Mouse (Mus musculus): ENCODE measurements around the gene Lztr1. TPM values are rescaled to one million over a fixed set of nuclear protein-coding genes. Genes with fewer than 3 reads are reported as not detected.

The Lztr1 gene
- polyA plus RNA-seq, 1 experiment: 242 TPM

DNA sequence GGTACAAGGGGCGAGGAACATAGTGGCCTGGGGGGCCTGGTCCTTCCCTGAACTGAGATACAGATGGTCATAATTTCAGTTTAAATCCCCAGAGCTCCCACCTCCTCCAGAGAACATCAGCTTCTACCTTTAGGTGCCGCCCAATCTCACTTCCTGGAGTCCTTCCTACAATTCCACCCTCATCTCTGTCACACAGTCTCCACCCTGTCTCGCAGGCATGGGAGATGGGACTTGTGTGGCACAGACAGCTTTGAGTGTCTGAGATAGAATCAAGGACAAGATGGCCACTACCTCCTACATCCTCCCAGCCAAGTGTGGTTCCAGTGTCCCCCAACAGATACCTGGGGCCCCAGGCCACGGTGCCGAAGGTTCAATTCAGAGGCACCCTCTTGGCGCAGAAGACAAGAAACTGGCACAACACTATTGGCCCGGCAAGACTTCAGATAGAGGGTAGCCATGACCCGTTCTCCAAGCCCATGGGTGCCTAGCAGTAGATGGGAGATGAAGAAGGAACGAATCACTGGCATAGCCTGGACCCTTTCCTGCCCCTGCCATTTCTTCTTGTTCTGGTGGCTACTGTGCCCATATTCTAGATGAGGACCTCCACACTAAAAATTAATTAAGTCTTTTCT lies 51.0 kb downstream of the Lztr1 start:
- no peak overlapping the region for H3K27ac ChIP-seq (ENCODE audit: insufficient read depth, low read length)
- no peak for TF ChIP-seq CTCF (IDR thresholded peaks at IDR 0.05; ENCODE audit: borderline replicate concordance, insufficient read depth, low read depth, low read length)
- TF ChIP-seq POLR2A (IDR thresholded peaks at IDR 0.05; ENCODE audit: borderline replicate concordance, insufficient read depth, low read length): no peak
- DNase-seq: no peak
- H3K4me1 ChIP-seq (ENCODE audit: control insufficient read depth, insufficient read depth, low read length): no peaks in the 10 kb centered on the region; the same call in 1 of the 2 replicates
- H3K4me3 ChIP-seq (replicated peaks; ENCODE audit: insufficient read depth, low read depth, low read length): no peak overlapping the region
- H3K27me3 ChIP-seq (ENCODE audit: control insufficient read depth, insufficient read depth, low read length): no peaks in the 10 kb centered on the region
- WGBS: 79% methylated on average over 9 of the region's 9 CpGs

DNA sequence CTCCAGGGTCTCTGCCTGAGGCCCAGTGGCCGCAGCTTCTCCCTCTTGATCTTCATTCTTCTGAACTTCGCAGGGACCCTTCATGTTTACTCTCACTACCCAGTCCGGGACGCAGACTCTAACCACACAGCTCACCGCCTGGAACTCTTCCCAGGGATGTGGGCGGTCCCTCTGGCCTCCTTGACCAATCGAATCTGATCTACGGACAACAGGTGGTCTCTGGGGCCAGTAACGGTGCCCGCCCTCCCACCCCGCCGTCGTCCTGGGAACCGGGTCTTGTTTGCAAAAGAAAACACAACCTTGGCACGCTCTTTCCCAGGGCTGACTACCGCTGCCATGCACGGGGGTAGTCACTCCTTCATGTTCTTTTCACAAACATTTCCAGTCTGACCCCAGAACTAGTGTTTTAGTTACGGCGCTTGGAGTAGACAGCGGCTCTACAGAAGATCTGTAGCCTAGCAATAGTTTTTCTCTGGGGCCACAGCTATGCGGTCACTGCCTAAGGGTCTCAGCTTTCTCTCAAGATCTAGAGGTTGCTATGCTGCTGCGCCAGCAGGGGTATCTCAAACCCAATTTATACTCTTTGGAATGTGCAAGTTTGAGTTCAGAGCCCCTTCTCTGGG lies 52.8 kb downstream of the Lztr1 start, which contains the start of gene Lrrc74b:
Gene Lrrc74b, minus strand, starts transcription at position 120 of the 623 bp plus-strand sequence.
- Histone ChIP-seq H3K4me1 (ENCODE audit: control insufficient read depth, insufficient read depth, low read length) (no peaks in the 10 kb centered on the region; the same call in 1 of the 2 replicates), H3K4me3 (replicated peaks; ENCODE audit: insufficient read depth, low read depth, low read length) (no peak within 1 kb of the TSS), H3K27me3 (ENCODE audit: control insufficient read depth, insufficient read depth, low read length) (no peaks in the 10 kb centered on the region), H3K27ac (ENCODE audit: insufficient read depth, low read length) (no peak within 1 kb of the TSS)
- no peak for TF ChIP-seq CTCF (IDR thresholded peaks at IDR 0.05; ENCODE audit: borderline replicate concordance, insufficient read depth, low read depth, low read length)
- no peak for TF ChIP-seq POLR2A (IDR thresholded peaks at IDR 0.05; ENCODE audit: borderline replicate concordance, insufficient read depth, low read length)
- 3% methylated on average over 22 of the region's 22 CpGs for WGBS
- peak in 1 of 2 experiments; percentile 40 for DNase-seq

DNA sequence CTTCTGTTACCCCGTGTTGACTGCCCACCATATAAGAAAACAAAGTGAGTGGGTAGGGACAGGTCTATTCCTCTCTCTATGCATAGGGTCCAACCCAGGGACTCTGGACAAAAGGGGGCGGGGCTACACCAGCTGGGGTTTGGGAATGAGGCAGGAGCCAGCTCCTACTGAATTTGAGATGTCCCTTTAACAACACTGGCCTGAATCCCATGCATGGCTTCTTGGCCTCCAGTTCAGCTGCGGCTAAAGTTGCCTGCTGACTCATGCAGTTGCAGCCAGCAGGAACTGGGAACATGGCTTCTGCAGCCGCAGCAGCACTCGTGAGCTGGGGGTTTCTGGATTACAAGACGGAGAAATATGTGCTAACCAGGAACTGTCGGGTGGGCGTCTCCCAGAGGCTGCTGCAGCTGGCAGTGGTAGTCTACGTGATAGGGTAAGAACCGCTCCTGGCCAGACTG lies 53.3 kb downstream of the Lztr1 start, which contains the start of gene P2rx6:
Gene P2rx6, plus strand, starts transcription at position 135 of the 458 bp plus-strand sequence.
- 7% methylated on average over 10 of the region's 10 CpGs for WGBS

DNA sequence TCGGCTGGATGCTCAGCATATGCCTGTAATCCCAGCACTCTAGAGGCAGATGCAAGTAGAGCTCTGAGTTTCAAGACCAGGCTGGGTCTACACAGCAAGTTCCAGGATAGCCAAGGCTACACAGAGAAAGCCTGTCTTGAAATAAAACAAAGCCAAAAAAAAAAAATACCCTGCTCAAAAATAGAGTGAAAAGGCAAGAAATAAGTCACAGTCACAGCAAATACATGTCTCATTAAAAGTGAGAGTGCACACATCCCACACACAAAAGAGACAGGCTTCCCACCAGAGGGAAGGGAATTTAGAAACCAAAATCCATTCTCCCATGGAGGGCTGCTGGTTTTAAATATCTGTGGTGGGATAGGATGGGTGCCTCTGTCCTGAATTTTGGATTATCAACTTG lies 55.1 kb downstream of the Lztr1 start:
- Histone ChIP-seq H3K4me3 (replicated peaks; ENCODE audit: insufficient read depth, low read depth, low read length) (no peak overlapping the region), H3K27me3 (ENCODE audit: control insufficient read depth, insufficient read depth, low read length) (no peaks in the 10 kb centered on the region), H3K4me1 (ENCODE audit: control insufficient read depth, insufficient read depth, low read length) (no peaks in the 10 kb centered on the region; the same call in 1 of the 2 replicates), H3K27ac (ENCODE audit: insufficient read depth, low read length) (no peak overlapping the region)
- TF ChIP-seq CTCF (IDR thresholded peaks at IDR 0.05; ENCODE audit: borderline replicate concordance, insufficient read depth, low read depth, low read length): no peak
- no peak for TF ChIP-seq POLR2A (IDR thresholded peaks at IDR 0.05; ENCODE audit: borderline replicate concordance, insufficient read depth, low read length)
- WGBS: 4% methylated on average over 1 of the region's 1 CpGs
- DNase-seq: no peak

More for the DNA sequence above, 53.3 kb downstream of the Lztr1 start, which contains the start of gene P2rx6:
- no peak within 1 kb of the TSS for H3K27ac ChIP-seq (ENCODE audit: insufficient read depth, low read length)
- H3K4me3 ChIP-seq (replicated peaks; ENCODE audit: insufficient read depth, low read depth, low read length): no peak within 1 kb of the TSS
- H3K4me1 ChIP-seq (ENCODE audit: control insufficient read depth, insufficient read depth, low read length): no peaks in the 10 kb centered on the region; the same call in 1 of the 2 replicates
- no peaks in the 10 kb centered on the region for H3K27me3 ChIP-seq (ENCODE audit: control insufficient read depth, insufficient read depth, low read length)
- no peak for DNase-seq
- TF ChIP-seq POLR2A (IDR thresholded peaks at IDR 0.05; ENCODE audit: borderline replicate concordance, insufficient read depth, low read length): no peak
- TF ChIP-seq CTCF (IDR thresholded peaks at IDR 0.05; ENCODE audit: borderline replicate concordance, insufficient read depth, low read depth, low read length): no peak

DNA sequence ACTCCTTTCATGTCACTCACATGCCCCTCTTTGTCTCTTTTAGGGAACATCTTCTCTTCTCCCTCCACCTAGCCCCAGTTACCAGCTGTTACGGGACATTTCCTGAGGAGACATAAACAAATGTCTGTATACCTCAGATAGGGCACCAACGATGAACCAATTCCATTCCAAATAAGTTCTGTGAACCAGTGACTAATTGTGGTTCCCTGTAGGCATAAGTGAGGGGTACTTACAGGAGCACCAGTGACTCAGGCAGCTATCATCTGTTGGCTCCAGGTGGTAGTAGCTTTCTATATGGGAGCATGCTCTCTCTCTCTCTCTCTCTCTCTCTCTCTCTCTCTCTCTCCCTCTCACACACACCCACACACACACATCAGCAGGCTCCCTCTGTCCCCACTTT lies 55.7 kb downstream of the Lztr1 start:
- H3K4me1 ChIP-seq (ENCODE audit: control insufficient read depth, insufficient read depth, low read length): no peaks in the 10 kb centered on the region; the same call in 1 of the 2 replicates
- no peak overlapping the region for H3K4me3 ChIP-seq (replicated peaks; ENCODE audit: insufficient read depth, low read depth, low read length)
- TF ChIP-seq POLR2A (IDR thresholded peaks at IDR 0.05; ENCODE audit: borderline replicate concordance, insufficient read depth, low read length): no peak
- TF ChIP-seq CTCF (IDR thresholded peaks at IDR 0.05; ENCODE audit: borderline replicate concordance, insufficient read depth, low read depth, low read length): no peak
- H3K27me3 ChIP-seq (ENCODE audit: control insufficient read depth, insufficient read depth, low read length): no peaks in the 10 kb centered on the region
- DNase-seq: no peak
- H3K27ac ChIP-seq (ENCODE audit: insufficient read depth, low read length): no peak overlapping the region
- 62% methylated on average over 2 of the region's 2 CpGs for WGBS

DNA sequence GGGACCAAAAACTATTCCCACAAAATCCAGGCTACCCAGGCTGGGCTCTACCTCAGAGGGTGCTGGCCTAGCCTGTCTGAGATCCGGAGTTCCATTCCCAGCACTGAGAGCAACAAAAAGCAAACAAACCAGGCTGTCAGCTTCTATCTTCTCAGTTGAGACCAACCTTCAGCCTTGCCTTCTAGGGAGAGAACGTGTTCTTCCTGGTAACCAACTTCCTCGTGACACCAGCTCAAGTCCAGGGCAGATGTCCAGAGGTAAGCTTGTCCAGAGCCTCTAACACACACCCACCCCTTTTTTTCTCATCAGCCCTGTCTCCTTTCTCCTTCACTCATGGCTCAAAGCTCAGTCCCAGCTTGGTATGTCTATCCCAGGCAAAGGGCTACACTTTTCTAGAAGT lies 56.3 kb downstream of the Lztr1 start:
- TF ChIP-seq CTCF (IDR thresholded peaks at IDR 0.05; ENCODE audit: borderline replicate concordance, insufficient read depth, low read depth, low read length) (no peak), POLR2A (IDR thresholded peaks at IDR 0.05; ENCODE audit: borderline replicate concordance, insufficient read depth, low read length) (no peak)
- no peak for DNase-seq
- H3K27me3 ChIP-seq (ENCODE audit: control insufficient read depth, insufficient read depth, low read length): no peaks in the 10 kb centered on the region
- H3K4me3 ChIP-seq (replicated peaks; ENCODE audit: insufficient read depth, low read depth, low read length): no peak overlapping the region
- no peak overlapping the region for H3K27ac ChIP-seq (ENCODE audit: insufficient read depth, low read length)
- H3K4me1 ChIP-seq (ENCODE audit: control insufficient read depth, insufficient read depth, low read length): no peaks in the 10 kb centered on the region; the same call in 1 of the 2 replicates
- 80% methylated on average over 3 of the region's 3 CpGs for WGBS

DNA sequence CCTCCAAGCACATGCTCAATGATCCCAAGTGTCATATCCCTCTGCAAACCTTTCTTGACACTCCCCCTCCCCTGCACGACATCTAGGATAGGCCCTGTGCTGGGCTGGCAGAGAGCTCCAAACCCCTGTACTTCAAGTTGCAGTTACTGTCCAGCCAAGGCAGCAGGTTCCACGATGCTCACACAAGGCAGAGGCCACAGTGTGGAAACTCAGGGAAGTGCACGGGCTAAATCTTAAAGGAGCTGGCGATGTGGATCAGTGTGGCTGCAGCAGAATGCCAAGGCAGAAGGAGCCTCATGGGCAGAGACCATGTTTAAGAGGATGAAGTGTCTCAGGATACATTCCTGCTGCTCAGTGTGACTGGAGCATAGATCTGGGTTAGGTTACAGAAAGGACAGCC lies 57.7 kb downstream of the Lztr1 start:
- Histone ChIP-seq H3K4me3 (replicated peaks; ENCODE audit: insufficient read depth, low read depth, low read length) (no peak overlapping the region), H3K27me3 (ENCODE audit: control insufficient read depth, insufficient read depth, low read length) (no peaks in the 10 kb centered on the region), H3K4me1 (ENCODE audit: control insufficient read depth, insufficient read depth, low read length) (no peaks in the 10 kb centered on the region; the same call in 1 of the 2 replicates), H3K27ac (ENCODE audit: insufficient read depth, low read length) (no peak overlapping the region)
- DNase-seq: no peak
- TF ChIP-seq POLR2A (IDR thresholded peaks at IDR 0.05; ENCODE audit: borderline replicate concordance, insufficient read depth, low read length) (no peak), CTCF (IDR thresholded peaks at IDR 0.05; ENCODE audit: borderline replicate concordance, insufficient read depth, low read depth, low read length) (no peak)
- WGBS: 11% methylated on average over 4 of the region's 4 CpGs

Other genes with a start within 250 kb of the Lztr1 start
- 59.3 and 66.9 TPM in 2 replicates for gene Tmem191c, start 232.6 kb upstream of the Lztr1 start, polyA plus RNA-seq (2012; rRNA removed)
- 6.0 and 6.5 TPM in 2 replicates for gene Serpind1, start 177.3 kb upstream of the Lztr1 start, polyA plus RNA-seq (2012; rRNA removed)
- 9.4 and 10.1 TPM in 2 replicates for gene Snap29, start 102.7 kb upstream of the Lztr1 start, polyA plus RNA-seq (2012; rRNA removed)
- 251 and 265 TPM in 2 replicates for gene Pi4ka, start 102.4 kb upstream of the Lztr1 start, polyA plus RNA-seq (2012; rRNA removed)
- 37.9 and 41.0 TPM in 2 replicates for gene Crkl, start 56.7 kb upstream of the Lztr1 start, polyA plus RNA-seq (2012; rRNA removed)
- gene Aifm3, start 19.1 kb upstream of the Lztr1 start, polyA plus RNA-seq (2012; rRNA removed): 472 and 503 TPM in 2 replicates
- gene Thap7, start 22.4 kb downstream of the Lztr1 start, polyA plus RNA-seq (2012; rRNA removed): 74.3 TPM in 2 replicates
- 0.36 and 0.89 TPM in 2 replicates for gene Lrrc74b, start 52.6 kb downstream of the Lztr1 start, polyA plus RNA-seq (2012; rRNA removed)
- 4.8 and 6.5 TPM in 2 replicates for gene P2rx6, start 53.2 kb downstream of the Lztr1 start, polyA plus RNA-seq (2012; rRNA removed)
- gene Slc7a4, start 74.5 kb downstream of the Lztr1 start, polyA plus RNA-seq (2012; rRNA removed): 40.8 and 46.2 TPM in 2 replicates
- 113 and 125 TPM in 2 replicates for gene Smpd4, start 110.7 kb downstream of the Lztr1 start, polyA plus RNA-seq (2012; rRNA removed)
- gene Ccdc74a, start 137.8 kb downstream of the Lztr1 start, polyA plus RNA-seq (2012; rRNA removed): 112 and 123 TPM in 2 replicates
- 73.1 and 78.7 TPM in 2 replicates for gene Med15, start 224.2 kb downstream of the Lztr1 start, polyA plus RNA-seq (2012; rRNA removed)

Measured in cerebellum, adult 2 months (tissue).